Mouse (Mus musculus) heart, embryonic 14.5 days (tissue): Measurements from ENCODE around the gene Rhobtb1. TPM values are rescaled to one million over a fixed set of nuclear protein-coding genes. Genes with fewer than 3 reads are reported as not detected.
A peak's percentile ranks its signal among the peaks of the same experiment; 100 is the strongest.

Experiments used
- ATAC-seq: fragments of 200-750 bp; cut with Nextera tagmentation; 2 replicates; pipeline ENCODE4 v1.8.0; 2017; ENCODE audit warnings: low read depth, moderate TSS enrichment; ENCODE audit not compliant: insufficient number of reproducible peaks, insufficient read depth, low FRiP score
- H3K27ac ChIP-seq, 2 experiments: fragments of 200-500 bp in 1 of 2; fragments of 300-500 bp in 1 of 2; sonication (generic) in 1 of 2; replicated peaks in 1 of 2; 2 replicates each; pipeline ENCODE4 v1.5.1; 2012 to 2014; ENCODE audit warnings: low read depth in 2 of 2, low read length in 2 of 2, control low read depth in 1 of 2, mild to moderate bottlenecking in 1 of 2, mixed read lengths in 1 of 2; ENCODE audit not compliant: control insufficient read depth in 1 of 2, insufficient read depth in 1 of 2
- H3K27me3 ChIP-seq: fragments of 300-500 bp; sonication (generic); 2 replicates; pipeline ENCODE4 v1.6.1; 2014; ENCODE audit warnings: mild to moderate bottlenecking, low read length, control low read depth; ENCODE audit not compliant: control insufficient read depth, insufficient read depth
- H3K36me3 ChIP-seq: fragments of 300-500 bp; sonication (generic); 2 replicates; pipeline ENCODE4 v1.6.1; 2014; ENCODE audit warnings: mild to moderate bottlenecking, control low read depth, low read length, mixed read lengths; ENCODE audit not compliant: control insufficient read depth, insufficient read depth
- H3K4me1 ChIP-seq, 2 experiments: fragments of 200-500 bp in 1 of 2; fragments of 300-500 bp in 1 of 2; sonication (generic) in 1 of 2; 2 replicates each; pipeline ENCODE4 v1.6.1; 2012 to 2014; ENCODE audit warnings: low read length in 2 of 2, control low read depth in 1 of 2, mixed read lengths in 1 of 2; ENCODE audit not compliant: control insufficient read depth in 2 of 2, insufficient read depth in 2 of 2
- H3K4me2 ChIP-seq: fragments of 300-500 bp; sonication (generic); 2 replicates; pipeline ENCODE4 v1.6.1; 2014; ENCODE audit warnings: mild to moderate bottlenecking, low read length
- H3K4me3 ChIP-seq, 2 experiments: fragments of 200-500 bp in 1 of 2; fragments of 300-500 bp in 1 of 2; sonication (generic) in 1 of 2; 2 replicates each; pipeline ENCODE4 v1.5.1; 2012 to 2014; ENCODE audit warnings: low read length in 2 of 2, mild to moderate bottlenecking in 2 of 2, control low read depth in 1 of 2, low read depth in 1 of 2, moderate library complexity in 1 of 2; ENCODE audit not compliant: control insufficient read depth in 1 of 2, insufficient read depth in 1 of 2
- H3K9ac ChIP-seq: fragments of 300-500 bp; sonication (generic); 2 replicates; pipeline ENCODE4 v1.6.1; 2014; ENCODE audit warnings: mild to moderate bottlenecking, low read length
- H3K9me3 ChIP-seq: fragments of 300-500 bp; sonication (generic); 2 replicates; pipeline ENCODE4 v1.6.1; 2016; ENCODE audit warnings: low read length, control low read depth; ENCODE audit not compliant: control insufficient read depth
- WGBS: fragments of 180-500 bp; shearing (Covaris S2); extraction: QIAGEN DNeasy Blood & Tissue Kit; methylation state at CpG from one replicate; pipeline ENCODE4 v1.1.7; 2014; 5-methylcytosine and 5-hydroxymethylcytosine counted together
- polyA plus RNA-seq: library from polyadenylated mRNA; unstranded; fragments of >200 nt; fragmentation: Nextera tagmentation; extraction: Ambion mirVana; gene quantifications from 2 replicates; pipeline ENCODE4 v1.2.1, GENCODE M21; 2014

Rhobtb1 gene
- polyA plus RNA-seq, 1 experiment from 2014 or later: 38.6 TPM

DNA sequence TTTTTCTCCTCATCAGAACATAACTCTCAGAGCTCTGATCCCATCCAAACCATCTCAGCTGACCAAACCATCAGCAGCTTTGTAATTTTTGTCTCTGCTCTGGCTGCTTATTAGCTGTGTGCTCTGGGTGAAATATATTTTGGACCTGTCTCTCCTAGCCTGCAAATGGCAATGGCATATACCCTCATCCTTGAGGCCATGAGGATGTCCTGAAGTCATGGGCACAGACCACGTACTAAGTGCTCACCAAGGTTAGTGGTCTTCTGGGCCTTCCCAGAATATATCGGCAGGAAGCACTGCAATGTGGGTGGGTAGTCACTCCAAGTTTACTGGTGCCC is 68.0 kb downstream of the Rhobtb1 start:
- Histone ChIP-seq H3K27me3 (no peaks in the 10 kb centered on the region), H3K9ac (no peak overlapping the region), H3K27ac (peak overlapping the region in 1 of 2 experiments; percentile 48; a peak in 2 of 4 replicates), H3K36me3 (peaks cover 46% of the 10 kb centered on the region), H3K9me3 (no peaks in the 10 kb centered on the region), H3K4me1 (peaks cover 10 to 33% of the 10 kb centered on the region in 2 experiments), H3K4me2 (no peak overlapping the region), H3K4me3 (no peak overlapping the region)
- ATAC-seq: peak; percentile 14; the same call in 1 of the 2 replicates
- 53% methylated on average over 2 of the region's 2 CpGs for WGBS

GRCm38 (mm10) chr10:69220296-69220695 is 69.1 kb downstream of the Rhobtb1 start:
- peaks cover 46% of the 10 kb centered on the region for H3K36me3 ChIP-seq
- H3K4me1 ChIP-seq: peaks cover 10 to 33% of the 10 kb centered on the region in 2 experiments
- 84% methylated on average over 6 of the region's 6 CpGs for whole genome bisulfite sequencing
- H3K27ac ChIP-seq: no peak overlapping the region
- H3K27me3 ChIP-seq: no peaks in the 10 kb centered on the region
- no peak overlapping the region for H3K9ac ChIP-seq
- ATAC-seq: no peak
- no peak overlapping the region for H3K4me3 ChIP-seq
- H3K9me3 ChIP-seq: no peaks in the 10 kb centered on the region
- H3K4me2 ChIP-seq: no peak overlapping the region

- ATAC-seq: no peak
- 81% methylated on average over 9 of the region's 9 CpGs for WGBS
- no peak overlapping the region for H3K9ac ChIP-seq
Observed at GRCm38 (mm10) chr10:69221148-69221547, 69.9 kb downstream of the Rhobtb1 start.

GRCm38 (mm10) chr10:69221955-69222354 is 70.7 kb downstream of the Rhobtb1 start:
- Histone ChIP-seq H3K27me3 (no peaks in the 10 kb centered on the region), H3K4me3 (no peak overlapping the region), H3K4me1 (peaks cover 10 to 43% of the 10 kb centered on the region in 2 experiments), H3K9ac (no peak overlapping the region), H3K36me3 (peaks cover 36% of the 10 kb centered on the region), H3K4me2 (0 out of 2 replicates have a peak overlapping the region, but pooled peaks have one; percentile 6), H3K9me3 (no peaks in the 10 kb centered on the region), H3K27ac (0 out of 4 replicates have a peak overlapping the region, but pooled peaks have one; percentile 1 to 45)
- WGBS: 36% methylated on average over 3 of the region's 3 CpGs
- ATAC-seq: no peak

More at GRCm38 (mm10) chr10:69221148-69221547, 69.9 kb downstream of the Rhobtb1 start:
- Histone ChIP-seq H3K4me2 (no peak overlapping the region), H3K4me3 (no peak overlapping the region), H3K36me3 (peaks cover 39% of the 10 kb centered on the region), H3K9me3 (no peaks in the 10 kb centered on the region), H3K4me1 (peaks cover 10 to 40% of the 10 kb centered on the region in 2 experiments), H3K27ac (no peak overlapping the region), H3K27me3 (no peaks in the 10 kb centered on the region)

- Histone ChIP-seq H3K27ac (no peak overlapping the region), H3K9me3 (no peaks in the 10 kb centered on the region), H3K4me3 (no peak overlapping the region), H3K4me1 (peaks cover 10 to 39% of the 10 kb centered on the region in 2 experiments), H3K27me3 (no peaks in the 10 kb centered on the region), H3K4me2 (no peak overlapping the region), H3K9ac (no peak overlapping the region), H3K36me3 (peaks cover 38% of the 10 kb centered on the region)
- 93% methylated on average over 4 of the region's 4 CpGs for WGBS
- ATAC-seq: no peak
Observed at GRCm38 (mm10) chr10:69223232-69223631, 72.0 kb downstream of the Rhobtb1 start.

DNA sequence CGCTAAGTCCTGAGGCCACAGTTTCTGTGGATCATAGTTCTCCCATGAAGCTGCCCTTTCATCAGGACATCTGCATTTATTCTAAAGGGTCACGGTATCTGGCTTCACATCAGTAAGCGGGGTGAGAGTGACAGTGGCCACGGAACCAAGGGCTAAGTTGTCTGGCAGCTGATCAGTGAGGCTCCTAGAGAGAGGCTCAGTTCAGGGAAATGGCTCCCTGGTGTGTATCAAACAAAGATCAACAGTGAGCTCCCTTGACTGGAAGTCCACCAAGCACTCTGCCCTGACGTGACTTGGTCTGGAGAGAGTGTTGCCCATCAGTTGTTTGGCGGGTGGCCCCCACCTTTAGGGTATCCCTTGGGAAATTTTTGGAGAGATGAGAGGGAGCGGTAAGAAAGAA is 73.0 kb downstream of the Rhobtb1 start:
- H3K9ac ChIP-seq: no peak overlapping the region
- no peak overlapping the region for H3K4me3 ChIP-seq
- no peak overlapping the region for H3K27ac ChIP-seq
- no peaks in the 10 kb centered on the region for H3K9me3 ChIP-seq
- H3K4me2 ChIP-seq: no peak overlapping the region
- no peak for ATAC-seq
- peaks cover 33% of the 10 kb centered on the region for H3K36me3 ChIP-seq
- no peaks in the 10 kb centered on the region for H3K27me3 ChIP-seq
- 71% methylated on average over 7 of the region's 7 CpGs for whole genome bisulfite sequencing
- H3K4me1 ChIP-seq: peaks cover 6 to 29% of the 10 kb centered on the region in 2 experiments

- ATAC-seq: no peak
- no peaks in the 10 kb centered on the region for H3K9me3 ChIP-seq
- H3K27me3 ChIP-seq: no peaks in the 10 kb centered on the region
- peak overlapping the region in 1 of 2 experiments; percentile 44; a peak in 1 of 4 replicates for H3K27ac ChIP-seq
- H3K4me3 ChIP-seq: no peak overlapping the region
- WGBS: 87% methylated on average over 5 of the region's 5 CpGs
- H3K9ac ChIP-seq: no peak overlapping the region
- H3K4me1 ChIP-seq: peaks cover 4 to 21% of the 10 kb centered on the region in 2 experiments; a peak in 3 of 4 replicates
- peaks cover 30% of the 10 kb centered on the region for H3K36me3 ChIP-seq
- H3K4me2 ChIP-seq: no peak overlapping the region
Observed at GRCm38 (mm10) chr10:69225471-69225870, 74.2 kb downstream of the Rhobtb1 start.

GRCm38 (mm10) chr10:69225951-69226350 is 74.7 kb downstream of the Rhobtb1 start:
- peak overlapping the region in 1 of 2 experiments; percentile 44; a peak in 1 of 4 replicates for H3K27ac ChIP-seq
- H3K9ac ChIP-seq: no peak overlapping the region
- no peak for ATAC-seq
- 36% methylated on average over 8 of the region's 8 CpGs for WGBS
- H3K9me3 ChIP-seq: no peaks in the 10 kb centered on the region
- no peak overlapping the region for H3K4me3 ChIP-seq
- peaks cover 29% of the 10 kb centered on the region for H3K36me3 ChIP-seq
- peaks cover 4 to 21% of the 10 kb centered on the region in 2 experiments; a peak in 3 of 4 replicates for H3K4me1 ChIP-seq
- no peaks in the 10 kb centered on the region for H3K27me3 ChIP-seq
- 0 out of 2 replicates have a peak overlapping the region, but pooled peaks have one; percentile 23 for H3K4me2 ChIP-seq
